Mouse (Mus musculus): Measurements from ENCODE around the gene Gm3043. TPM values are rescaled to one million over a fixed set of nuclear protein-coding genes. Genes with fewer than 3 reads are reported as not detected.
"Not testable (repeated sequence)": the region's sequence is repeated elsewhere in the genome, so short reads cannot be mapped to it uniquely, and the experiment has no call there.

The Gm3043 gene
- total RNA-seq (2021): not detected

DNA sequence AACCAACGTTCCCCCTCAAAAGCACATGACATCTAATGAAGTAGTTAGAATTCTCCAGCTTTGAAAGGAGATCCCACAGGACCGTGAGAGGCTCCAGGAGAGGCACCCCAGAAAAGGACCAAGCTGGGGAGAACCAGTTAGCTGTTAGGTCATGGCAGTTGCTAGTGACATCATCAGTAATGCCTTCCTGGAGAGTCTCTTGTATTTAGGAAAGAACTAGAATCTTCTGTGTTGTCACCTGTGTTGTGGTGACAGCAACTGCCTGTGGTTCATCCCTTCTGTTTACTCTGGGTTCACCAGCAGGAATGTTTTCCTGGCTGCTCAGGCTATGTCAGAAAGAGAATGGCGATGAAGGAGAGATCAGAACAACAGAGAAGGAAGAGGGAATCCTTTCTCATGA lies at the start of gene Gm3043:
Gene Gm3043, plus strand, starts transcription at position 301 of the 400 bp plus-strand sequence.
- DNase-seq; intact Hi-C loops (cut with DNase I): not testable (repeated sequence)

DNA sequence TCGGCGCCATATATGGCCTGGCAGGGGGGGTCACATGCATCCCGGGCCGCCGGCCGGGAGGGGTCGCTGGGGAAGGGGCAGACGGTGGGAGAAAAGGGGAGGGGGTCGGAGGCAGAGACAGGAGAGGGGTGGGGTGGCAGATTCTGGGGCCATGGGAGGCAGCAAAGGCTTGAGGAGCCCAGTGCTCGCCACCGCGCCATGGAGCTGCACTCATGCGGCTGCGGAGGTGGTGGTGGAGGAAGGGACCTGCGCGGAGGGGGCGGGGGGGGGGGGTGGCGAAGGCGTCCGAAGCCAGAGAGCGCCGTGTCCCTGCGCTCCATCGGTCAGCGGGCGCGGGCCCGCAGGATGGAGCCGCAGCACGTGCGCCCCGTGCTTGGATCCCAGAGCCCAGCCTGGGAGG lies 36.9 kb upstream of the Gm3043 start, which contains the start of gene Gm3020:
Gene Gm3020, plus strand, starts transcription at position 301 of the 400 bp plus-strand sequence.
- intact Hi-C loops (cut with DNase I): not testable (repeated sequence)
- peak in 1 of 2 experiments; percentile 0 for DNase-seq

Other genes starting within 250 kb of the Gm3043 start
- gene Gm10408, start 239.4 kb upstream of the Gm3043 start, total RNA-seq (2021): not detected
- gene Gm3012, start 54.3 kb upstream of the Gm3043 start, total RNA-seq (2021): not detected
- under 1 TPM in 1 of 2 experiments, not detected in 1; 0.30 TPM for gene Gm3020, start 36.8 kb upstream of the Gm3043 start, total RNA-seq (2021)
- gene Gm3002, start 121.3 kb downstream of the Gm3043 start, total RNA-seq (2021): under 1 TPM; 0.30 to 0.64 TPM
- gene Gm3033, start 157.5 kb downstream of the Gm3043 start, total RNA-seq (2021): under 1 TPM; 0.27 to 0.28 TPM
- gene Gm2916, start 195.4 kb downstream of the Gm3043 start, total RNA-seq (2021): not detected
- not detected for gene Gm3029, start 243.0 kb downstream of the Gm3043 start, total RNA-seq (2021)